In genomic region chr2:118978064-118978463, GRCm38 (mm10) we compare ENCODE assay signal across 12 mouse cellular contexts. TPM values are rescaled to one million over a fixed set of nuclear protein-coding genes. Genes with fewer than 3 reads are reported as not detected.
A peak's percentile ranks its signal among the peaks of the same experiment; 100 is the strongest.
DNase-seq lines count a peak whose midpoint lies in the region; ATAC-seq and TF ChIP-seq lines count a peak whose summit lies in the region.
"Had no signal": no experiment of that assay in that cellular context is flagged by ENCODE, and none has a peak within 500 bp of the region (broad histone marks: within the 10 kb centered on the region; RNA-seq: fewer than 3 reads in every experiment).

No protein-coding gene starts in this region.

- H3K4me2 ChIP-seq in lung, embryonic 14.5 days: no peak overlapping the region
- H3K4me2 ChIP-seq: stomach, embryonic 15.5 days had no signal

- 17% methylated on average over 6 of the region's 6 CpGs for WGBS in lung, embryonic 14.5 days
- WGBS in bone marrow, adult 2 months: 37% methylated on average over 6 of the region's 6 CpGs

- H3K36me3 ChIP-seq in lung, embryonic 14.5 days (ENCODE audit: insufficient read depth): no peaks in the 10 kb centered on the region
- no peaks in the 10 kb centered on the region for H3K36me3 ChIP-seq in splenic B cell, adult 2 months (ENCODE audit: control insufficient read depth, insufficient read depth, low read length, poor library complexity, severe bottlenecking)
- H3K36me3 ChIP-seq: stomach, embryonic 15.5 days had no signal

- H3K27me3 ChIP-seq in lung, embryonic 14.5 days (ENCODE audit: insufficient read depth, low read length): peaks cover 29% of the 10 kb centered on the region
- no peaks in the 10 kb centered on the region for H3K27me3 ChIP-seq in splenic B cell, adult 2 months (ENCODE audit: control insufficient read depth, insufficient read depth, low read length, poor library complexity, severe bottlenecking)

- peaks cover 4% of the 10 kb centered on the region; the same call in 1 of the 2 replicates for H3K4me1 ChIP-seq in lung, embryonic 14.5 days (ENCODE audit: insufficient read depth)
- no peaks in the 10 kb centered on the region; the same call in 1 of the 2 replicates for H3K4me1 ChIP-seq in bone marrow, adult 2 months (ENCODE audit: control insufficient read depth, insufficient read depth, low read length)

- TF ChIP-seq POLR2A in bone marrow, adult 2 months (IDR thresholded peaks at IDR 0.05; ENCODE audit: borderline replicate concordance, control insufficient read depth, low read depth, low read length): no peak

- no peak overlapping the region for H3K9ac ChIP-seq in lung, embryonic 14.5 days
- H3K9ac ChIP-seq: stomach, embryonic 15.5 days had no signal

- H3K9me3 ChIP-seq in lung, embryonic 14.5 days (ENCODE audit: low read depth, low read length): no peaks in the 10 kb centered on the region
- H3K9me3 ChIP-seq: stomach, embryonic 15.5 days had no signal

- DNase-seq in cerebellum, adult 9-10 months: peak; percentile 23
- DNase-seq in lung, embryonic 14.5 days: peak; percentile 30
- no peak for DNase-seq in lung, postnatal 14 days
- DNase-seq in splenic B cell, adult 2 months (ENCODE audit: low read depth, low spot score): peak; percentile 36
- DNase-seq in left cerebral cortex, postnatal 10 days (ENCODE audit: extremely low spot score in 1 of 2, low spot score in 2 of 2): no peak
- DNase-seq in adrenal gland, adult 2 months: no peak
- DNase-seq: cerebellum, adult 9-11 months; heart, adult 18-20 months; kidney, adult 11 months had no signal

- no peak overlapping the region for H3K27ac ChIP-seq in lung, embryonic 14.5 days (ENCODE audit: low read depth)
- no peak overlapping the region for H3K27ac ChIP-seq in bone marrow, adult 2 months (ENCODE audit: control insufficient read depth, insufficient read depth, low read depth, low read length, poor library complexity)
- H3K27ac ChIP-seq: stomach, embryonic 15.5 days had no signal

- intact Hi-C loops in left cerebral cortex, postnatal 10 days (cut with DNase I): no loop called here

- ATAC-seq in cerebellum, adult (ENCODE audit: insufficient number of reproducible peaks, low FRiP score, low TSS enrichment): no peak
- no peak for ATAC-seq in lung, embryonic 14.5 days (ENCODE audit: insufficient read depth)

- no peak for TF ChIP-seq CTCF in lung, embryonic 14.5 days (IDR thresholded peaks at IDR 0.05; ENCODE audit: low read depth)
- TF ChIP-seq CTCF in bone marrow, adult 2 months (IDR thresholded peaks at IDR 0.05; ENCODE audit: control insufficient read depth, insufficient read depth, low read length): peak; percentile 6; the same call in 1 of the 2 replicates

- no peak overlapping the region for H3K4me3 ChIP-seq in lung, embryonic 14.5 days (ENCODE audit: low read depth, low read length)
- H3K4me3 ChIP-seq in bone marrow, adult 2 months (replicated peaks; ENCODE audit: control insufficient read depth, low read depth, low read length): no peak overlapping the region
- H3K4me3 ChIP-seq: stomach, embryonic 15.5 days had no signal

RNA-seq across cellular contexts. Expression of gene Ccdc32, which starts 51.1 kb away (rescaled TPM):
- 19.9 and 21.0 TPM in 2 replicates for polyA plus RNA-seq in lung, embryonic 14.5 days (2014; fragmentation: Nextera tagmentation; extraction: Ambion mirVana)
- polyA plus RNA-seq in bone marrow, adult 2 months (2011; ENCODE audit: insufficient read depth, insufficient read length, low replicate concordance, missing spikeins): 6.2 and 9.7 TPM in 2 replicates
- total RNA-seq in left cerebral cortex, postnatal 10 days (2021): 10 to 100 TPM; 61.6 to 61.8 TPM
- total RNA-seq in adrenal gland, adult 2 months (2021): 10 to 100 TPM; 13.1 to 21.5 TPM
- polyA plus RNA-seq in adrenal gland, adult 2 months (2012; rRNA removed): 3.3 and 3.8 TPM in 2 replicates

RNA-seq across cellular contexts. Expression of gene Chst14, which starts 51.8 kb away (rescaled TPM):
- polyA plus RNA-seq in lung, embryonic 14.5 days (2014; fragmentation: Nextera tagmentation; extraction: Ambion mirVana): 39.4 and 40.8 TPM in 2 replicates
- 1.1 and 2.3 TPM in 2 replicates for polyA plus RNA-seq in bone marrow, adult 2 months (2011; ENCODE audit: insufficient read depth, insufficient read length, low replicate concordance, missing spikeins)
- total RNA-seq in left cerebral cortex, postnatal 10 days (2021): 1 to 10 TPM; 2.4 to 2.9 TPM
- 10 to 100 TPM in 1 of 2 experiments, 1 to 10 TPM in 1; 7.8 to 15.7 TPM for total RNA-seq in adrenal gland, adult 2 months (2021)
- 21.6 and 22.0 TPM in 2 replicates for polyA plus RNA-seq in adrenal gland, adult 2 months (2012; rRNA removed)

RNA-seq across cellular contexts. Expression of gene Rpusd2, which starts 56.5 kb away (rescaled TPM):
- polyA plus RNA-seq in lung, embryonic 14.5 days (2014; fragmentation: Nextera tagmentation; extraction: Ambion mirVana): 4.4 and 4.5 TPM in 2 replicates
- polyA plus RNA-seq in bone marrow, adult 2 months (2011; ENCODE audit: insufficient read depth, insufficient read length, low replicate concordance, missing spikeins): 1.5 and 2.4 TPM in 2 replicates
- total RNA-seq in left cerebral cortex, postnatal 10 days (2021): 1 to 10 TPM; 6.3 to 6.7 TPM
- total RNA-seq in adrenal gland, adult 2 months (2021): 1 to 10 TPM; 4.1 to 5.5 TPM
- 3.2 and 3.5 TPM in 2 replicates for polyA plus RNA-seq in adrenal gland, adult 2 months (2012; rRNA removed)

Comparison
In these comparisons a context has a peak if more than half of its experiments do, and no peak if none do; other contexts are left out.
1. DNase-seq: peak in cerebellum, adult 9-10 months (single experiment), lung, embryonic 14.5 days (single experiment) and splenic B cell, adult 2 months (single experiment); none in lung, postnatal 14 days (single experiment), left cerebral cortex, postnatal 10 days (0 of 2) and adrenal gland, adult 2 months (single experiment).